Mouse (Mus musculus) liver, embryonic 14.5 days (tissue): ENCODE data around the gene Ybx3. TPM values are rescaled to one million over a fixed set of nuclear protein-coding genes. Genes with fewer than 3 reads are reported as not detected.

Source experiments
- ATAC-seq: fragments of 200-750 bp; cut with Nextera tagmentation; 2 replicates; pipeline ENCODE4 v1.8.0; 2017; ENCODE audit warnings: moderate number of reproducible peaks, mild to moderate bottlenecking, moderate library complexity; ENCODE audit not compliant: insufficient read depth
- DNase-seq, 3 experiments: peaks; one replicate each; pipeline ENCODE4 v3.0.0-alpha.2; 2012 to 2013; ENCODE audit warnings: low read depth in 3 of 3, low spot score in 3 of 3
- H3K27ac ChIP-seq: fragments of 300-500 bp; sonication (generic); 2 replicates; pipeline ENCODE4 v1.5.1; 2014; ENCODE audit warnings: moderate library complexity, mild to moderate bottlenecking, control low read depth, inconsistent platforms
- H3K27me3 ChIP-seq: fragments of 300-500 bp; sonication (generic); 2 replicates; pipeline ENCODE4 v1.6.1; 2014; ENCODE audit warnings: mild to moderate bottlenecking, low read length, moderate library complexity; ENCODE audit not compliant: control insufficient read depth, insufficient read depth
- H3K36me3 ChIP-seq: fragments of 300-500 bp; sonication (generic); replicated peaks from 2 replicates; pipeline ENCODE4 v1.6.1; 2014; ENCODE audit warnings: low read depth; ENCODE audit not compliant: control insufficient read depth, insufficient read depth
- H3K4me1 ChIP-seq, 2 experiments: fragments of 200-500 bp in 1 of 2; fragments of 300-500 bp in 1 of 2; sonication (generic) in 1 of 2; replicated peaks; 2 replicates each; pipeline ENCODE4 v1.6.1; 2012 to 2014; ENCODE audit warnings: antibody characterized with exemption in 1 of 2, inconsistent platforms in 1 of 2, low read length in 1 of 2; ENCODE audit not compliant: control insufficient read depth in 2 of 2, insufficient read depth in 2 of 2
- H3K4me2 ChIP-seq: fragments of 300-500 bp; sonication (generic); 2 replicates; pipeline ENCODE4 v1.6.1; 2014; ENCODE audit warnings: low read depth, mild to moderate bottlenecking, control low read depth, moderate library complexity
- H3K4me3 ChIP-seq, 2 experiments: fragments of 200-500 bp in 1 of 2; fragments of 300-500 bp in 1 of 2; sonication (generic) in 1 of 2; 2 replicates each; pipeline ENCODE4 v1.5.1; 2012 to 2014; ENCODE audit warnings: low read depth in 2 of 2, low read length in 2 of 2, mild to moderate bottlenecking in 2 of 2, control low read depth in 1 of 2, inconsistent platforms in 1 of 2, moderate library complexity in 1 of 2; ENCODE audit not compliant: insufficient read depth in 1 of 2
- H3K9ac ChIP-seq: fragments of 300-500 bp; sonication (generic); replicated peaks from 2 replicates; pipeline ENCODE4 v1.6.1; 2014; ENCODE audit warnings: mild to moderate bottlenecking, control low read depth, moderate library complexity
- H3K9me3 ChIP-seq: fragments of 300-500 bp; sonication (generic); 2 replicates; pipeline ENCODE4 v1.6.1; 2016; ENCODE audit warnings: low read length, mixed read lengths; ENCODE audit not compliant: control insufficient read depth
- CTCF ChIP-seq: IDR thresholded peaks from 2 replicates; pipeline ENCODE4 v1.5.1; 2016; ENCODE audit warnings: antibody characterized with exemption, low read depth, control low read depth
- EP300 ChIP-seq: IDR thresholded peaks from 2 replicates; pipeline ENCODE4 v1.6.1; 2016; ENCODE audit warnings: antibody characterized with exemption, low read depth
- WGBS: fragments of 180-500 bp; shearing (Covaris S2); extraction: QIAGEN DNeasy Blood & Tissue Kit; methylation state at CpG from one replicate; pipeline ENCODE4 v1.1.7; 2014; ENCODE audit not compliant: insufficient replicate concordance; 5-methylcytosine and 5-hydroxymethylcytosine counted together
- polyA plus RNA-seq, 2 experiments: library from polyadenylated mRNA; depleted of rRNA in 1 of 2; stranded (reverse) in 1 of 2; unstranded in 1 of 2; fragments of >200 nt; fragmentation: Nextera tagmentation in 1 of 2; extraction: Ambion mirVana in 1 of 2; gene quantifications; 2 replicates each; pipeline versions ENCODE4 v1.2.1 to v1.2.3; 2012 to 2014

The Ybx3 gene
- polyA plus RNA-seq, 2 experiments, result 74.6 to 214 TPM

DNA sequence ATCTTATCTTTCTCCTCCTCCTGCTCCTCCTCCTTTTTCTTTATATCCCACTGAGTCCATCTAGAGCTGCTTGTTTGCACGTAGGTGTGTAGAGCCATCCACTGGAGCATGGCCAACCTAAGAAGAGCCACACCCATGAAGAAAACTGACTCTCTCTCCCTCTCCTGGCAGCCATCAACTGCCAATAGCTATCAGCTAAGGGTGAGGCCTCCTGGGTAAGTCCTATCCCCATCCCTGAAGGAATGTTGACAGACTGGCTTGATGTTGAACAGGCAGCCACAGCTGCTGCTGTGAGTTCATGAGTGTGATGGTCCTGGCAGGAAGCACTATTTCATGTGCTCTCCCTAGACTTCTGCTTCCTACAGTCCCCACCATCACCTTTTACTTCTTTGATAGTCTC is 8.4 kb upstream of the Ybx3 start:
- no peaks in the 10 kb centered on the region for H3K9me3 ChIP-seq
- H3K27me3 ChIP-seq, result no peaks in the 10 kb centered on the region
- no peak for DNase-seq
- TF ChIP-seq CTCF (no peak), EP300 (no peak)
- no peak overlapping the region for H3K4me3 ChIP-seq
- peak; percentile 42; the same call in 1 of the 2 replicates for ATAC-seq
- no peak overlapping the region for H3K27ac ChIP-seq
- no peaks in the 10 kb centered on the region for H3K36me3 ChIP-seq
- H3K9ac ChIP-seq, result no peak overlapping the region
- H3K4me2 ChIP-seq, result no peak overlapping the region
- WGBS, result 26% methylated on average over 1 of the region's 1 CpGs
- no peaks in the 10 kb centered on the region; a peak in 2 of 4 replicates for H3K4me1 ChIP-seq

DNA sequence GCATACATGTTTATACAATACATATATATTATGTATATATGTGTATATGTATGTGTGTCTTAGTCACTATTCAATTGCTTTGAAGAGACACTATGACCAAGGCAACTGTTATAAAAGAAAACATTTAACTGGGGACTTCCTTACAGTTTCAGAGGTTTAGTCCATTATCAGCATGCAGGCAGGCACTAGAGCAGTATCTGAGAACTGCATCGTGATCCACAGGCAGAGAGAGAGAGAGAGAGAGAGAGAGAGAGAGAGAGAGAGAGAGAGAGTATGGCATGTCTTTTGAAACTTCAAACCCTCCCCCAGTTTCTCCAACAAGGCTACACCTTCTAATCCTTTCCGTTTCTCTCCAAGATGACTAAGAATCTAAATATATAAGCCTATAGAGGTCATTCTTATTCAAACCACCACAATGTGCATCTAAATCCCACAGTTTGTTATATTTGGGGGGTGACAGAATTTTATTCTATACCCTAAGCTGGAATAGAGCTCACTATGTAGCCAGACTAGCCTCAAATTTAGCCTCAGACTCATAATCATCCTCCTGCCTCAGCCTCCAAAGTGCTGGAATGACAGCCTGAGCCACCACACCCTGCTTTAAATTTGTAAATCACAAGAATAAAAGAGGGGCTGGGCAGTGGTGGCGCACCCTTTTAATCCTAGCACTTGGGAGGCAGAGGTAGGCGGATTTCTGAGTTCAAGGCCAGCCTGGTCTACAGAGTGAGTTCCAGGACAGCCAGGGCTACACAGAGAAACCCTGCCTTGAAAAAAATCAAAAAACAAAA is 5.8 kb upstream of the Ybx3 start:
- Histone ChIP-seq H3K4me1 (peaks cover 0 to 3% of the 10 kb centered on the region in 2 experiments; a peak in 2 of 4 replicates), H3K4me3 (no peak overlapping the region), H3K27me3 (no peaks in the 10 kb centered on the region), H3K9me3 (no peaks in the 10 kb centered on the region), H3K27ac (no peak overlapping the region), H3K9ac (no peak overlapping the region), H3K4me2 (no peak overlapping the region), H3K36me3 (no peaks in the 10 kb centered on the region)
- TF ChIP-seq CTCF (no peak), EP300 (peak; percentile 51)
- WGBS, result 46% methylated on average over 4 of the region's 4 CpGs
- ATAC-seq, result peak; percentile 58
- no peak for DNase-seq

DNA sequence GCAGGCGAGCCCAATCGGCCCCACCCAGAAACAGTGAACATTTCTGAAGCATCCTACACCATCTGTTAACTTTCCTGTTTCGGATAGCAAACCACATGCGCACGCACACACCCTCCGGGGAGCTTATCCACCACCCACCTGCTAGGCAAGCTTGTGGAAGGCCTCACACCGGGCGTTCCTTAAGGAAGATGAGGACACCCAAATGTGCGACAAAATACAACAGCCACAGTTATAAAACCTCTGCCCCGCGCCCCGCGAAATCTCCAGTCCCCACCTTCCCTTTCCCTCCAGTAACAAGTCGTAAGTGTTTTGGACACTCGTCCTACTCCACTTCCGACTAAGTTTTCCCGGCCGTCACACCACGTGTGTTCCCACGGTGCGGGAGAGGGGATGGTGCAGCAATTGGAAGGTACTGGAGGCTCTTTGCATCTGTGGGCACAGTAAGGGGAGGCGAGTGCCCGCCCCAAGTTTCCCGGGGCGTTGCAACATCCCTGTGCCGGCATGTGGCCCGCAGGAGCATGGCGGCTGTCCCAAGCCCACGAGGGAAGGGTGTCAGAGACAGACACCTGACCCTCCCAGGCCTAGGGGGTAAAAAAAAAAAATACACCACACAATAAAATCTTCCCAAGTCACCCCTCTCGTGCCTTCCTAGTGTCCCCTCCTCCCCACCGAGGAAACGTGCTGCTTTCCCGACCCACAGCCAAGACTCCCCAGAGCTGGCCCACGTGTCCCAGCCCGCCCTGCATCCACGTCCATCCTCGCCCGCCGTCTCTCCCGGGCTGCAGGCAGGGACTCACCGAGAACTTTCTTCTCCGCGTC is 846 bp downstream of the Ybx3 start:
- Histone ChIP-seq H3K27me3 (no peaks in the 10 kb centered on the region), H3K4me3 (peak overlapping the region; percentile 85 to 98), H3K4me2 (peak overlapping the region; percentile 88), H3K9ac (peak overlapping the region; percentile 95), H3K36me3 (peaks cover 6% of the 10 kb centered on the region), H3K27ac (peak overlapping the region; percentile 94), H3K4me1 (peaks cover 29 to 42% of the 10 kb centered on the region in 2 experiments), H3K9me3 (no peaks in the 10 kb centered on the region)
- no peak for TF ChIP-seq CTCF
- peak; percentile 60; the same call in 1 of the 2 replicates for TF ChIP-seq EP300
- DNase-seq (peak; percentile 84 to 89 (median 88)), ATAC-seq (peak; percentile 86)
- WGBS, result under 1% methylated on average over 43 of the region's 43 CpGs

DNA sequence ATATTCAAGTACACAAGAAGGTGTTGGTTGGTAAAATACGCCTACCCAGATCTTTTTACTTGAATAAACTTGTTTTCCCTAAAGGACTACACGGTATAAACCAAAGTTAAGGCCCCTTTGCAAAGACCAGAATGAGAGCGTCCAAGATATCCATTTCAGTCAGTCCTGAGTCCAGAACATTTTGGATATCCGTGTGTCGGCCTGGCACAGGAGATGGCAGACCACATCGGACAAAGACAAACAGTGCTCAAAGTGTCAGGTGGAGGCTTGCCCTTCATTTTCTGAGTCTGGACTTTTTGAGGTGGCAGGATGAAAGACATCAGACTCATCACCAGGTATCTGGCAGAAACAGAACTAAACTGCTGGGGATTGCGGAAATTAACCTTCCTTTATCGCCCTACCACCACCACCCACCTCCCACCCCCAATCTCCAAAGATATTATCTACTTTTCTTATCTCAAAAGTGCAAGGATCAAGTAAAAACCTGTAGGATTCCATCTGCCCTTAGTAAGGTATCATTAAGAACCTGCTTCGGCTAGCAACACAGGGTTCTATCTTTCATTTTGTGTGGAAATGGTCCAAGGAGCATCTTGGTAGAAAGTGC is 1.8 kb downstream of the Ybx3 start:
- WGBS, result 14% methylated on average over 9 of the region's 9 CpGs
- peaks cover 14% of the 10 kb centered on the region for H3K36me3 ChIP-seq
- peak overlapping the region; percentile 94 for H3K27ac ChIP-seq
- peak overlapping the region; percentile 85 to 98 for H3K4me3 ChIP-seq
- H3K9me3 ChIP-seq, result no peaks in the 10 kb centered on the region
- peak overlapping the region; percentile 88 for H3K4me2 ChIP-seq
- H3K27me3 ChIP-seq, result no peaks in the 10 kb centered on the region
- DNase-seq (peak in 1 of 3 experiments; percentile 10), ATAC-seq (no peak)
- TF ChIP-seq EP300 (no peak; the same call in 1 of the 2 replicates), CTCF (no peak)
- H3K9ac ChIP-seq, result peak overlapping the region; percentile 95
- H3K4me1 ChIP-seq, result peaks cover 29 to 43% of the 10 kb centered on the region in 2 experiments
